Mouse (Mus musculus) mesoderm, embryonic 11.5 days (tissue): ENCODE data around the gene Ahcyl1.

Experiments used
- DNase-seq: peaks from one replicate; pipeline ENCODE4 v3.0.0-alpha.2; 2012; ENCODE audit warnings: low read depth, low spot score

Ahcyl1 gene

GRCm38 (mm10) chr3:107703675-107704370 is 7.5 kb upstream of the Ahcyl1 start:
- no peak for DNase-seq

- DNase-seq: no peak
Observed at GRCm38 (mm10) chr3:107701767-107702394, 5.5 kb upstream of the Ahcyl1 start.

- no peak for DNase-seq
Observed at GRCm38 (mm10) chr3:107700625-107701024, 4.3 kb upstream of the Ahcyl1 start.

DNA sequence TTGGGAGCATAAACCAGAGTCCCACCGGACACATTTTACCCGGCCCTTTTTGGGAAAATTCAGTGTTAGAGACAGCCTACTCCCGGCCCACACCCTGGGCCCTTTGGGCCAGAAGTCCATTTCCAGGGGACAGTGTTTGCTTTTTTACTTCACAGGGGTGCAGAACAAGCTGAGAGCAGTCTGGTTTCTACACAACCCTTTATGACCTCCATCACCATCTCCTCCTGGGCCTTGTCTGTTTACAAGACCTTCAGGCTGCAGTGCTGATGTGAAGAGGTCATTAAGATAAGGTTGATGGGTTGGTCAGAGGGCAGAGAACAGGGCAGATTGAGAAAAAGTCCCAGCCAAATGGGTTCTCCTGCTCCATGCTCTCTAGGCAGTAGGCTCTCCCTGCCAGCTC is 550 bp upstream of the Ahcyl1 start:
- DNase-seq: no peak

GRCm38 (mm10) chr3:107695219-107695947 is 977 bp downstream of the Ahcyl1 start:
- DNase-seq: peak; percentile 49

DNA sequence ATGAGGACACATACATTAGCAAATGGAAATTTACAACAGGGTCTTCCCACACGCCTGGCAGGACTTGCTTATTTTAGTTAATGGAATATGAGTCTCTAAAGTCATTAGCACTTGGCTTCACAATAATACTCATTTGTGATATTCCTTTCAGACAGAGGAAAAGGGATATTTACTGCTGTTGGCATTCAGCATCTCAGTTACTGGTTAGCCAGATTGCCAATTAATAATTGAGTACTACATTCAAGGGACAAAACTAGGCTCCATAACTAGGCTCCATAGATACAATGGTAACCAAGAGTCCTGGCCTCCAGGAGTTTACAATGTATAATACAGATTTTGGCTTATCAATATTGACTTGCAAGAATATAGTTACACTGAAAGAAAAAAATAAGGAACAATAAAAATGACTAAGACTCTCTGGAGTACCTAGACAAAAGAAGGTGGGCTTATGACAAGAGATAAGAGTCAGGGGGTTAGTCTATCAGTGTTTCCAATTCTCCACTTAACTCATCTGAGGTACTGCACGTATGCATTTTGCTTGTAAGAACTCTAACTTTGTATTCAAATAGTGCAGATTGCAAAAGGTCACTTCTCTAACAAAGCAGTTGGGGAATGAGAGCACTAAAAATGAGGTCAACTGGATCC is 2.0 kb downstream of the Ahcyl1 start:
- no peak for DNase-seq

DNA sequence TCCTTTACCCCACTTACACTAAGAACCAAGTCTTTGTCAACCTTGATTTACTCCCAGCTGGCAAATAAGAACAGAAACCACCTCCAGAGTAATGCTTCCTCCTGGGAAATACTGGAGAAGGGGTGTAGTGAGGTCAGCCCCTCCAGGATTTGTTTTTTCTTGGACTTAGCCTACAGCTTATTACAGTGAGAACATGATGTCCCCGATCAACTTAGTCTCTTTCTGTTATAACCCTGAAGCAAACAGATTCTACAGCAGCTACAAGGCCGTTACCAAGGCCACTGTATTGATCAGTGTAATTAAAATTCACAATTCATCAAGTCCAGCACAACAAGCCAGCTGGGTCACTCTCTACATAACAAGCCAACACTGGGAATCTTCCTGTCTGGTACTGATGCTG is 6.0 kb downstream of the Ahcyl1 start:
- DNase-seq: no peak

- DNase-seq: no peak
Observed at GRCm38 (mm10) chr3:107689245-107689644, 7.1 kb downstream of the Ahcyl1 start.

DNA sequence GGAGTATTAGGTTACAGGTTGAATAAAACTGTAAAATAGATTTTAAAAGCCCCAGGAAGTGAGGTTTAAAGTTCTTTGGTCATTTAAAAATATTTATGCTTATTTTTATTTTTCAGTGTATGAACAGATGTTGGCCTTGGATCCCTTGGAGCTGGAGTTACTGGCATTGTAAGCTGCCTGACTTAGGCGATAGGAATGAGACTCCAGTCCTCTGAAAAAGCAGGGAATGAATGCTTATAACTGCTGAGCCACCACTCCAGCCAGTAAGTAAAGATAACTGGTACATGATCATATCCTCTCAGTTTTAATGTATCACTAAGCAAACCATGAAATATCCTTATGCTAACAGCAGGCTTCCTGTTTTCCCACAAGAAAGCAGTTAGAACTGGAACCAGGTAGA is 8.1 kb downstream of the Ahcyl1 start:
- DNase-seq: no peak

DNA sequence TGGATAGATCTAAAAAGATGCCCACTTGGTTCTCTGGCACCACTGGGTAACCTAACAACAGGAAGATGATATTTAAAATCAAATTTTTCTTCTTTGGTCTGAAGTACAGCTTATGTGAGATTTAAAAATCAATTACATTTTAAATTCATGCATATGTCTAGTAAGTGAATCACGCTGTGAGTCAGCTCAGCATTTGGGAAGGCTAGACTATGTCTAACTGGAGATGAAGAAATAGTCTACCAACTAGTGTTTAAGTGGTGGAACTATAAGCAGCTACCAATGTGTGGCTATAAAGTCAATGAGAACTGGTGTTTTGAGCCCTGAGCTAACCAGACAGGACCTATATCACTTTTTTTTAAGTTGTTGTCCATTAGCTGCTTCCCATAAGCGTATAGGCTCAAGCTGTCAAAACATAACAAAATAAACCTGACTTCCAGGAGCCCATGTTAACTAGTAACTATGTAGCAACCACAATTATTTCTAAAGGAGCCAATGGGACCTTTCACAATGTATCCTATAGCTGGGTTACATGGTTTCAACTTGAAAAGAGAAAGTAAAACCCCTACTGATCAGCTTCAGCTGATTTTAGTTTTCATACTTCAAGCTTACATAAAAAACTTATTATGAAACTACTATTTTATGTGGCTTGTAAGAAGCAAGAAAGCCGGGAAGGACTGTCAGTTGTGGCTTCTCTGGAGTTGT is 9.9 kb downstream of the Ahcyl1 start:
- DNase-seq: no peak

DNA sequence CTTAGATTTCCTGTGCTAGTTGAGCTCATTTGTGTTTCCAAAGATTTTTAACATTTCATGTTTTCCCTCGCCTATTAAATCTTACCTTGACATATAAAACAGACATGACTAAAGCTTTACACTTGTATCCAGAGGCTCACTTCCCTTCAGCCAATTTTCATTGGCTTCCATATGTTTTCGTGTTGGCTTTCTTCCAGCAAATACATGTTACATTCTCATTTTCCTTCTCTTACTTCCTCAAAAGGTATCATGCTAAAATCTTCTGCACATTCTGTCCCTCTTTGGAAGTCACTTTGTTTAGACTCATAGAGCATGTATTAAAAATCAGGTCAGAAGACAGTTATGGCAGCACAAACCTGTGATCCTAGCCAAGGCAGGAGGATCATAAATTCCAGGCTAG is 10.7 kb downstream of the Ahcyl1 start:
- DNase-seq: no peak

GRCm38 (mm10) chr3:107683587-107683986 is 12.8 kb downstream of the Ahcyl1 start:
- DNase-seq: no peak

DNA sequence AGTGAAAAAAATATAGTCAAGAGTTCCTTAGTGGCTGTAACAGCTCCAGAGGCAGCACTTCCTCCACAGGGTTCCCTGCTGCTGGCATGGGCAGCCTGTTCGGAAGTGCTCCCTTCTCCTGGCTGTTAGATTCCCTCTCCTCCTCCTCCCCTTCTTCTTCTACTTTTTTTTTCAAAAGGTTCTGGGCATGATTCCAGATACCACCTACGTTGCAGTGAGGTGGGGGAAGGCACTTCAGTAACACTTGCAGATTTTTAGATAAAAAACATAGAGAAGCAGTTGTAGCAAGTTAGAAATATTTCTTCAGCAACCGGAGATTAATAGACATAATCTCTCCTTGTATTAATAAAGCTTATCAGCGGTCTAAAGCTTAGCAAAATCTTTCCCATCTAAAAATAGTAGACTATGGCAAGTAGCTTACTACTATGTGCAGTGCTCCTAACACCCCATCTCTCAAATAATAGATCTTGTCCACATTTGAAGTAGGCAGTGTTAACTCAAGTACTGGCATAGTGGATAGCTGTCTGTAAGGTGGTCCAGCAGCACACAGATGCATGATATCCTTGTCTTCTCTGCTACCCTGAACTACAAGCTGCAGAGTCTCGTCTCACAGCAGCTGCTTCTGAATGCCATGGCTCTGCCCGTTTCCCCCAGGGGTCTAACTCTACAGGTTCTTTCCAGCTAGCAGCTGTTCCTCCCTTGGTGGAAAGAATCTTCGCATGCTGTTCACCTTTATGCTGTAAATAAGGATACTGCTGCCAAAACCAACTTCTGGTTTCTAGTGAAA is 15.4 kb downstream of the Ahcyl1 start:
- DNase-seq: no peak

DNA sequence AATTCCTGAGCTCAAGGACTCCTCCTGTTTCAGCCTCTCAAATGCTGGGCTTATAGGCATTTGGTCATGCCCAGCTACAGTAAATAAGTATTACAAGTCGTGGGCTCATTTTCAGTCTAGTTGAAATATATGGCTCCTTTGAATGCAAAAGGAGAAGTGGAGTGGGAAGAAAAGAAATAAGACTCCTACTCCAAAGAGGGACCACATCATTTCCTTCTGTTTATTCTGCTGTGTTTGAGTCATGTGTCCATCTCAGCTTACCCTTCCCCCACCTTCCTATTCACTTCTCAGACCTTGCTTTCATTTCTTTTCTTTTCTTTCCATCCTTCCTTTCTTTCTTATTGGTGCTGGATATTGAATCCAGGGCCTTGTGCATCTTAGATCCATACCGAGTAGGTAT is 24.9 kb downstream of the Ahcyl1 start:
- no peak for DNase-seq

DNA sequence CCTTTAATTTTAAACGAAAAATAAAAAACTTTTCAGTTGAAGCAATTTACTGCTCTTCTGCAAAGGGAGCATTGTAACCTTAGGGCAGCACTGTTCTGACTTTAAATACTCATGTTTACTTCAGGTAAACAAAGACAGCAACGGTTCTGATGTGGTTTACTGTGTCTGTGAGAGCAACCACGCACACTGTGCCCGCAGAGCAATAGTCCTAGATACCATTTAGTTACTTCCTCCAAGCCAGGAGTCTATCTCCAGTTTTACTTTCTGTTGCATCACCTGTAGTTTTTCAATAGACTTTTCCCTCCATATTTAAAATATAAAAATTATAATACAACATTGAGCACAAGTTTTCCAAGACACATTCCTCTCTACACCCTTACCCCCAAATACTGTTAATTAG is 25.9 kb downstream of the Ahcyl1 start:
- DNase-seq: no peak

DNA sequence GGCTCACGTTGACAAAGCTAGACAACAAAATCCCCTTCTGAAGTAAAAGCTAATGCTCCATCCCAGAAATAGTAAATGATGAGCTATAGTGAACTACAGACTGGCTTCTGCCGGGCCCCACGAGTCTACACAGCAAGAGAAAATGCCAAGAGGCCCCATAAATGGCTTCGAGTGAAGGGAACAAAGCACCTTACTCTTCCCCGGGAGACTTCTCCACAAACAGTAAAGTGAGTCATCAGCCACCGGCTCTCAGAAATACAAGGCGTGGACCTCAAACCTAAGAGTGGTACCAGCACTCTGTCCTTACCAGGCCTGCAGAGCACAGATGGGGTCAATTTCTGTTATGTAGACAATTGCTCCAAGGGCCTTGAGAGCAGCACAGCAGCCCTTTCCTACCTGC is 27.6 kb downstream of the Ahcyl1 start:
- DNase-seq: no peak

GRCm38 (mm10) chr3:107667426-107667825 is 28.9 kb downstream of the Ahcyl1 start:
- DNase-seq: no peak

GRCm38 (mm10) chr3:107664641-107665040 is 31.7 kb downstream of the Ahcyl1 start:
- DNase-seq: no peak

GRCm38 (mm10) chr3:107659000-107659399 is 37.4 kb downstream of the Ahcyl1 start:
- DNase-seq: no peak

DNA sequence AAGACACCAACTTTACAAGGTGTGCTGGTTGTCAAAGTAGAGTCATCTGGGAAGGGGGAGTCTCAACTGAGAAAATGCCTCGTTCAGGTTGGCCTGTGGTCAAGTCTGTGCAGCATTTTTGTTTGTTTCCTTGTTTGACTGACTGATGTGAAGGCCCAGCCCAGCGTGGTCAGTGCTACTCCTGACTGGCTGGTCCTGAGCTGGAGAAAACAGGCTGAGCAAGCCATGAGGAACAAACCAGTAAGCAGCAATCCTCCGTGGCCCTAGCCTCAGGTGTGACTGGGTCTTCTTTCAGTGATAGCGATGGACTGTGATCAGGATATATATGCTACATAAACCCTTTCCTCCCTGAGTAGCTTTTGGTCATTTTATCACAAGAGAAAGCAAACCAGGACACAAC is 39.5 kb downstream of the Ahcyl1 start:
- no peak for DNase-seq

DNA sequence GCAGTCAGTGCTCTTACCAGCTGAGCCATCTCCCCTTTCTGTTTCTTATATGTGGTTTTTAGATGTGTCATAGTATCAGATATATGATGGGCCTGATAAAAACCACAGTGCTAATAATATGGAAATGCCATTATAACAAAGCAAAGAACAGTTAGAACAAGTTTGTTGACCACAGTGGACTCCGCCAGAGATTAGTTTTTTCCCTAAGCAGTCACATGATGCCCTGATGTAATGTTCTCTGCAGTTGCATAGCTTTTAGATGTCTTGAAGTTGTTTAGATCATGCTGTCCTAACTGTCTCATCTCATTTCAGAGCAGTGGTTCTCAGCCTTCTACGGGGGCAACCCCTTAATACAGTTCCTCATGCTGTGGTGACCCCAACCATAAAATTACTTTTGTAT is 40.2 kb downstream of the Ahcyl1 start:
- no peak for DNase-seq
